Mouse (Mus musculus) heart, embryonic 13.5 days (tissue): ENCODE results near the gene Utrn. TPM values are rescaled to one million over a fixed set of nuclear protein-coding genes. Genes with fewer than 3 reads are reported as not detected.

Source experiments
- ATAC-seq: fragments of 200-750 bp; cut with Nextera tagmentation; 2 replicates; pipeline ENCODE4 v1.8.0; 2017; ENCODE audit warnings: moderate TSS enrichment; ENCODE audit not compliant: insufficient number of reproducible peaks, low FRiP score, low TSS enrichment; ENCODE audit errors: extremely low read depth
- H3K27ac ChIP-seq: fragments of 300-500 bp; sonication (generic); replicated peaks from 2 replicates; pipeline ENCODE4 v1.5.1; 2015; ENCODE audit warnings: moderate library complexity, mild to moderate bottlenecking, inconsistent platforms
- H3K27me3 ChIP-seq: fragments of 300-500 bp; sonication (generic); replicated peaks from 2 replicates; pipeline ENCODE4 v1.6.1; 2015; ENCODE audit warnings: mild to moderate bottlenecking, inconsistent platforms
- H3K36me3 ChIP-seq: fragments of 300-500 bp; sonication (generic); 2 replicates; pipeline ENCODE4 v1.6.1; 2015; ENCODE audit warnings: mild to moderate bottlenecking, inconsistent platforms
- H3K4me1 ChIP-seq: fragments of 300-500 bp; sonication (generic); 2 replicates; pipeline ENCODE4 v1.6.1; 2015; ENCODE audit warnings: inconsistent platforms
- H3K4me2 ChIP-seq: fragments of 300-500 bp; sonication (generic); 2 replicates; pipeline ENCODE4 v1.6.1; 2015; ENCODE audit warnings: inconsistent platforms, mild to moderate bottlenecking, moderate library complexity
- H3K4me3 ChIP-seq: fragments of 300-500 bp; sonication (generic); 2 replicates; pipeline ENCODE4 v1.5.1; 2015; ENCODE audit warnings: moderate library complexity, mild to moderate bottlenecking, inconsistent platforms
- H3K9ac ChIP-seq: fragments of 300-500 bp; sonication (generic); 2 replicates; pipeline ENCODE4 v1.6.1; 2015; ENCODE audit warnings: inconsistent platforms, mild to moderate bottlenecking, moderate library complexity
- H3K9me3 ChIP-seq: fragments of 300-500 bp; sonication (generic); 2 replicates; pipeline ENCODE4 v1.6.1; 2016; ENCODE audit warnings: inconsistent platforms
- WGBS: fragments of 180-500 bp; shearing (Covaris S2); methylation state at CpG from one replicate; pipeline ENCODE4 v1.1.7; 2015; ENCODE audit warnings: mixed read lengths; 5-methylcytosine and 5-hydroxymethylcytosine counted together
- polyA plus RNA-seq: library from polyadenylated mRNA; unstranded; fragments of >200 nt; fragmentation: Nextera tagmentation; extraction: Ambion mirVana; gene quantifications from 2 replicates; pipeline ENCODE4 v1.2.1, GENCODE M21; 2015

The Utrn gene
- polyA plus RNA-seq, 1 experiment from 2014 or later, result 55.8 TPM

DNA sequence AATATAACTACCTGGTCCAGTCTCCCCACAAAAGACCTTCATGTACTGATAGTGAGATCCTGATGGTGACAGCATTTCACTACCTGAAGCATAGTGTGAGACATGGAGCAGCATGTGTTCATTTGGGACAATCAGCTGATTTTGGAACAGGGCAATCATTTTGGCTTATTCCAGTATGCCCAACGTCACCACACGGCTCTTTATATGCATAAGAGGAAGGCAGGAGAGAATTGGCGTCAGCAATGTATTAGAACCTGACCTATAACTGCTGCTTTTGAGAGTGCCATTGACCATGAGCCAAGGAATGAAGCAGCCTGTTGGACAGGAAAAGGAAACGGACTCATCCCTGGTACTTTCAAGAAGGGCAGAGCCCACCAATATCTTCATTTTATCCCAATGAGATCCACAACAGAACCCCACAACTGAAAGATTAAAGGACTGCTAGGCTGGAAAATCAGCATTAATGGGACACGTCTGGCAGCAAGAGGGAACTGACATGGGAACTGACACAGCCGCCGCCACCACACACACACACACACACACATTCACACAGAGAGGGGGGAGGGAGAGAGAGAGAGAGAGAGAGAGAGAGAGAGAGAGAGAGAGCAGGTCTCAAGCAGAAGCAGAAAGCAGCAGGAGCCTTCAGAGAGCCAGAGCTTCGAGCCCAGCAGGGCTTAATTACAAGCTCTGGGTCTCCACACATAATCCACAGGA, 73.2 kb downstream of the Utrn start:
- Histone ChIP-seq H3K27ac (no peak overlapping the region), H3K9me3 (no peaks in the 10 kb centered on the region), H3K4me1 (peaks cover 59% of the 10 kb centered on the region), H3K36me3 (no peaks in the 10 kb centered on the region), H3K4me2 (no peak overlapping the region), H3K4me3 (no peak overlapping the region), H3K27me3 (no peaks in the 10 kb centered on the region), H3K9ac (peak overlapping the region; percentile 16; the same call in 1 of the 2 replicates)
- whole genome bisulfite sequencing, result 57% methylated on average over 8 of the region's 8 CpGs
- ATAC-seq, result no peak

- H3K27me3 ChIP-seq, result no peaks in the 10 kb centered on the region
- peak overlapping the region; percentile 42; the same call in 1 of the 2 replicates for H3K9ac ChIP-seq
- 31% methylated on average over 6 of the region's 6 CpGs for WGBS
- peaks cover 60% of the 10 kb centered on the region for H3K4me1 ChIP-seq
- no peak overlapping the region for H3K4me2 ChIP-seq
- no peaks in the 10 kb centered on the region for H3K36me3 ChIP-seq
- peak overlapping the region; percentile 66 for H3K27ac ChIP-seq
- no peak overlapping the region for H3K4me3 ChIP-seq
- no peaks in the 10 kb centered on the region for H3K9me3 ChIP-seq
- no peak for ATAC-seq
Observed at GRCm38 (mm10) chr10:12792049-12792448, 77.1 kb downstream of the Utrn start.

GRCm38 (mm10) chr10:12790881-12791280, 78.3 kb downstream of the Utrn start:
- H3K36me3 ChIP-seq, result no peaks in the 10 kb centered on the region
- no peak overlapping the region for H3K9ac ChIP-seq
- WGBS, result 58% methylated on average over 3 of the region's 3 CpGs
- H3K4me2 ChIP-seq, result no peak overlapping the region
- peaks cover 48% of the 10 kb centered on the region for H3K4me1 ChIP-seq
- no peak overlapping the region for H3K4me3 ChIP-seq
- no peaks in the 10 kb centered on the region for H3K27me3 ChIP-seq
- no peaks in the 10 kb centered on the region for H3K9me3 ChIP-seq
- H3K27ac ChIP-seq, result 0 out of 2 replicates have a peak overlapping the region, but pooled peaks have one; percentile 8
- ATAC-seq, result no peak

GRCm38 (mm10) chr10:12788529-12788928, 80.6 kb downstream of the Utrn start:
- WGBS, result 44% methylated on average over 1 of the region's 1 CpGs
- H3K9ac ChIP-seq, result no peak overlapping the region
- peaks cover 41% of the 10 kb centered on the region for H3K4me1 ChIP-seq
- ATAC-seq, result no peak
- H3K4me2 ChIP-seq, result no peak overlapping the region
- no peaks in the 10 kb centered on the region for H3K36me3 ChIP-seq
- H3K4me3 ChIP-seq, result no peak overlapping the region
- no peaks in the 10 kb centered on the region for H3K9me3 ChIP-seq
- peak overlapping the region; percentile 66 for H3K27ac ChIP-seq
- H3K27me3 ChIP-seq, result no peaks in the 10 kb centered on the region

DNA sequence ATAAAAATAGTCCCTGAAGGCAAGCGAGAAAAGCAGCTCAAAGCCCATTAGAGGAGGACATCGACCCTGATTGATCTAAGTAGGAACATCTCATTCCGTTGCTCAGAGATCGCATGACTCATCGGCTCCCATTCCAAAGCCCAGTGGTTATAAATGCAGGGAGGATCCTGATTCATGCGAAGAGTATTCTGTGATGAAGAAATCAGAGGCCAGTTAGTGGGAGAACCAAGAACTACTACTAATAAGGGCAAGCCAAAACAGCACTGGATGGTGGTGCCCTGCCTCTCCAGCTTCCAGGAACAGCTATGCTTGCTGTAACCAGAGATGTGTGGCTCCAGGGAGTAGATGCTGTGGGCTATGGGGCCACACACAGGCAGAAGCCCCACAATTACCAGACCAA, 81.2 kb downstream of the Utrn start:
- Histone ChIP-seq H3K27me3 (no peaks in the 10 kb centered on the region), H3K9me3 (no peaks in the 10 kb centered on the region), H3K27ac (0 out of 2 replicates have a peak overlapping the region, but pooled peaks have one; percentile 53), H3K36me3 (no peaks in the 10 kb centered on the region), H3K9ac (no peak overlapping the region), H3K4me2 (no peak overlapping the region), H3K4me3 (no peak overlapping the region), H3K4me1 (peaks cover 41% of the 10 kb centered on the region)
- ATAC-seq, result no peak
- WGBS, result 53% methylated on average over 6 of the region's 6 CpGs

GRCm38 (mm10) chr10:12785299-12785698, 83.9 kb downstream of the Utrn start:
- Histone ChIP-seq H3K4me2 (no peak overlapping the region), H3K9ac (no peak overlapping the region), H3K36me3 (0 out of 2 replicates have a peak, but pooled peaks cover 3% of the 10 kb centered on the region), H3K27me3 (no peaks in the 10 kb centered on the region), H3K4me1 (peaks cover 26% of the 10 kb centered on the region), H3K9me3 (no peaks in the 10 kb centered on the region), H3K27ac (no peak overlapping the region), H3K4me3 (no peak overlapping the region)
- WGBS, result 88% methylated on average over 5 of the region's 5 CpGs
- ATAC-seq, result no peak

DNA sequence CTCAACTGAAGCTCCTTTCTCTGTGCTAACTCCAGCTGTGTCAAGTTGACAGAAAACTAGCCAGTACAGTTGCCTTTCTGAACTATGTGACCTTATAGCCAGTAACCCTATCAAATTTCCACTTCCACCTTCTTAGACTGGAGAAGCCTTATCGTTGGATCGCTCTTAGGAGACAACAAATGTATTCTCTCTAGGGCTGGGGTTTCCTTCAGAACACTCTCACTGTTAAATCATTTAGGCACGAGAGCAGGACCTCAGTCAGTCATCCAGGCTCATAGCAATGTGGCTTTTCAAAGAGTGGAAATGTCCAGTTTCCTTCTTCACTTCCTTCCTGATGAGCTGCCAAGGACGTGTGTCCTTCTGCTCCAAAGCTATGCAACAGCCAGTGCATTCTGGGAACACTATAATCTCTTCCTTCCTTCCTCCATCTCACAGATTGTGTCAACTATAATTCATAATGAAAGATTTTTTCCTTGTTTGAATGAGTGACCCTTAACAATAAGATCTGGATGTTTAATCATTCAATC, 87.7 kb downstream of the Utrn start:
- H3K4me3 ChIP-seq, result no peak overlapping the region
- no peak overlapping the region for H3K4me2 ChIP-seq
- H3K4me1 ChIP-seq, result peaks cover 8% of the 10 kb centered on the region; the same call in 1 of the 2 replicates
- ATAC-seq, result no peak
- no peaks in the 10 kb centered on the region for H3K27me3 ChIP-seq
- H3K9me3 ChIP-seq, result no peaks in the 10 kb centered on the region
- 63% methylated on average over 4 of the region's 4 CpGs for WGBS
- no peak overlapping the region for H3K27ac ChIP-seq
- H3K36me3 ChIP-seq, result peaks cover 9% of the 10 kb centered on the region; the same call in 1 of the 2 replicates
- H3K9ac ChIP-seq, result no peak overlapping the region

GRCm38 (mm10) chr10:12773178-12773577, 96.0 kb downstream of the Utrn start:
- Histone ChIP-seq H3K27me3 (no peaks in the 10 kb centered on the region), H3K9ac (no peak overlapping the region), H3K4me1 (peaks cover 14% of the 10 kb centered on the region), H3K9me3 (peaks cover 2% of the 10 kb centered on the region), H3K36me3 (no peaks in the 10 kb centered on the region), H3K4me2 (peak overlapping the region; percentile 1; the same call in 1 of the 2 replicates), H3K27ac (no peak overlapping the region), H3K4me3 (no peak overlapping the region)
- 25% methylated on average over 6 of the region's 6 CpGs for WGBS
- ATAC-seq, result no peak

DNA sequence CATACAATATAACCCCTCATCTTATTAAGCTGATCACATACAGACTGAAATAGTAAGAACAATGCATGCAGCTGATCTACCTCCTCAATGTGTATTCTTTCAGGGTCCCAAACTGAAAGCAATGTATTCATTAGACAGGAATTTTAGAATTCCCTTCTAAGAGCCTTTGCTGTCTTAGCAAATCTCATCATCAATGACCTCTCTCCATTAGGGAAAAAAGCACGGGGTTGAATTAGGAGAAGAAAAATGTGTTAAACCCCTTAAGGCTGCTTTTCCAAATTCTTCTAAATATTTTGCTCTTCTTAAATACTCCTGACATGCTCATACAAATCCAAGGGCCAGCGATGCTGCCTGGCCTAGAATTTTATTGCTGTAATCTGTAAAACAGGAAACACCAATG, 97.7 kb downstream of the Utrn start:
- no peaks in the 10 kb centered on the region for H3K27me3 ChIP-seq
- peaks cover 5% of the 10 kb centered on the region; the same call in 1 of the 2 replicates for H3K36me3 ChIP-seq
- no peak overlapping the region for H3K4me3 ChIP-seq
- no peak for ATAC-seq
- peaks cover 14% of the 10 kb centered on the region for H3K4me1 ChIP-seq
- 93% methylated on average over 2 of the region's 2 CpGs for WGBS
- no peak overlapping the region for H3K9ac ChIP-seq
- H3K4me2 ChIP-seq, result no peak overlapping the region
- H3K27ac ChIP-seq, result no peak overlapping the region
- H3K9me3 ChIP-seq, result peaks cover 8% of the 10 kb centered on the region

GRCm38 (mm10) chr10:12762668-12763067, 106.5 kb downstream of the Utrn start:
- 51% methylated on average over 3 of the region's 3 CpGs for WGBS
- Histone ChIP-seq H3K4me2 (no peak overlapping the region), H3K36me3 (peaks cover 25% of the 10 kb centered on the region), H3K27me3 (no peaks in the 10 kb centered on the region), H3K9ac (no peak overlapping the region), H3K27ac (no peak overlapping the region), H3K4me1 (peaks cover 11% of the 10 kb centered on the region), H3K4me3 (no peak overlapping the region), H3K9me3 (peaks cover 6% of the 10 kb centered on the region; the same call in 1 of the 2 replicates)
- no peak for ATAC-seq

DNA sequence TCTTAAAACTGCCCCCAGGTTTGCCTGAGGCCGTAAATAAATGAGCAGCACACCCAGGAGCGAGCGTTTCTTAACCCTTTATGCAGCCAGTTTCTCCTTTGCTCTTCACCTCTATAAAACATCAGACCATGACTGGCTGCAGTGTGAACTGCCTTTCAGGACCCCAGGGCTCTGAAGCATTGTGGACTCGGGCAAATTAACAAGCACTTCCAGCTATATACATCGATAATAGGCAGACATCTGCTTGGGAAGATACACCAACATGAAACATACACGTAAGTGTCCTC, 110.5 kb downstream of the Utrn start:
- Histone ChIP-seq H3K9me3 (no peaks in the 10 kb centered on the region), H3K27ac (no peak overlapping the region), H3K27me3 (no peaks in the 10 kb centered on the region), H3K4me1 (peaks cover 11% of the 10 kb centered on the region), H3K36me3 (peaks cover 5% of the 10 kb centered on the region), H3K9ac (no peak overlapping the region), H3K4me3 (no peak overlapping the region), H3K4me2 (no peak overlapping the region)
- no peak for ATAC-seq
- 72% methylated on average over 6 of the region's 6 CpGs for WGBS
